ENCODE assay signal across 7 mouse cellular contexts in the genomic region with DNA sequence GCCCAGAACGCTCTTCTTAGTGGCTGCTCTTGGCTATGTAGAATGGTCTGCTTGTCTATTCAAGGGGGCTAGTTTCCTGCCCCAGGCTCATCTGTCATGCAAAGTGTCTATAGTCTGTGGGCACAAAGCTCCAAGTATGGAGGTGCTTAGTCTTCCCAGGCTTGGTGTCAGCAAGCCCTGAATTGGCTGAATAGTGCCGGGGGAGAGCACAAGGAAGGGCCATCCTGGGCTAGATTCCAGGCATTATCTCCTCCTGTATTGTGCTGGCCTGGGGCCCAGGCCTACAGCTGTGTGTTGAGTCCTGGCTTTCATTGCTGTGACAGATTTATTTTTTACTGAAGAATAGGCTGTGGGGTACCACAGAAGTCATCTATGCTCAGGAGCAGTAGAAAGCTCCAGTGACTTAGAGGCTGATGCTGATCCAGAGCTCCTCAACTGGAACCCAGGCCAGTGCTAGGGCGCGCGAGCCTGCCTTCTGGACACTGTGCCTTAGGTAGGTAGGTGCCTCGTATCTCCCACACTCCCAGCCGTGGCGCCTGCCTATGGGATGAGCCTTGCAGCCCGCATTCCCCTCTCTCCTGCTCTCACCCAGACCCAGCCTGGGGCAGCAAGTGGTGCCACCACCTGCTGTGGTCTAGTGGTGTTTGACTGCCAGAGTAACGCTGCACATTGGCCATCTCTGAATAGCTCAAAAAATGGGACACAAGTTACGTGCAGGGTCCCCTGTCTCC. TPM values are rescaled to one million over a fixed set of nuclear protein-coding genes. Genes with fewer than 3 reads are reported as not detected.
DNase-seq lines count a peak whose midpoint lies in the region; ATAC-seq and TF ChIP-seq lines count a peak whose summit lies in the region.

No protein-coding gene starts in this region.

- no peak overlapping the region for H3K4me3 ChIP-seq in lung, postnatal 0 days (ENCODE audit: low read depth, low read length)
- no peak overlapping the region for H3K4me3 ChIP-seq in midbrain, embryonic 16.5 days (ENCODE audit: low read depth, low read length)

- H3K9me3 ChIP-seq in lung, postnatal 0 days (ENCODE audit: low read length), result no peaks in the 10 kb centered on the region
- H3K9me3 ChIP-seq in midbrain, embryonic 16.5 days (replicated peaks; ENCODE audit: control insufficient read depth, low read length, poor library complexity, severe bottlenecking), result no peaks in the 10 kb centered on the region

- peak; percentile 43 for DNase-seq in lung, postnatal 10 days
- no peak for DNase-seq in lung, postnatal 0 days (ENCODE audit: low spot score)
- DNase-seq in cerebellum, adult 8-10 months, result peak; percentile 39
- peak; percentile 37 to 72 for DNase-seq in heart, adult 9 months (ENCODE audit: low spot score in 2 of 2)
- DNase-seq in adrenal gland, postnatal 36 days, result no peak
- no peak for DNase-seq in thymus, adult 18-20 months

- H3K4me1 ChIP-seq in lung, postnatal 0 days (ENCODE audit: insufficient read depth, low read depth, low read length), result no peaks in the 10 kb centered on the region
- H3K4me1 ChIP-seq in midbrain, embryonic 16.5 days (ENCODE audit: control insufficient read depth, insufficient read depth, low read length), result peaks cover 7% of the 10 kb centered on the region; the same call in 1 of the 2 replicates

- no peak for TF ChIP-seq CTCF in lung, postnatal 0 days (IDR thresholded peaks at IDR 0.05)

- no peaks in the 10 kb centered on the region for H3K36me3 ChIP-seq in lung, postnatal 0 days (ENCODE audit: insufficient read depth, low read length)
- H3K36me3 ChIP-seq in midbrain, embryonic 16.5 days (ENCODE audit: control insufficient read depth, insufficient read depth, low read length), result no peaks in the 10 kb centered on the region; the same call in 1 of the 2 replicates

- no peaks in the 10 kb centered on the region for H3K27me3 ChIP-seq in lung, postnatal 0 days (replicated peaks; ENCODE audit: insufficient read depth, low read length)
- no peaks in the 10 kb centered on the region for H3K27me3 ChIP-seq in midbrain, embryonic 16.5 days (ENCODE audit: control insufficient read depth, insufficient read depth, low read depth, low read length)

- no peak overlapping the region for H3K27ac ChIP-seq in lung, postnatal 0 days (ENCODE audit: low read length)
- H3K27ac ChIP-seq in midbrain, embryonic 16.5 days (ENCODE audit: low read length), result peak overlapping the region; percentile 63

- WGBS in lung, postnatal 0 days, result 75% methylated on average over 11 of the region's 11 CpGs
- WGBS in midbrain, embryonic 16.5 days, result 69% methylated on average over 11 of the region's 11 CpGs

- no peak for TF ChIP-seq EP300 in lung, postnatal 0 days (IDR thresholded peaks at IDR 0.05)

- H3K9ac ChIP-seq in lung, postnatal 0 days (replicated peaks; ENCODE audit: low read depth), result no peak overlapping the region
- H3K9ac ChIP-seq in midbrain, embryonic 16.5 days (ENCODE audit: low read depth, low read length), result no peak overlapping the region

- no peak overlapping the region for H3K4me2 ChIP-seq in lung, postnatal 0 days (replicated peaks; ENCODE audit: low read depth, low read length)
- no peak overlapping the region for H3K4me2 ChIP-seq in midbrain, embryonic 16.5 days (ENCODE audit: low read length)

- ATAC-seq in lung, postnatal 0 days, result no peak
- peak; percentile 86 for ATAC-seq in midbrain, embryonic 16.5 days

RNA-seq across cellular contexts. Expression of gene Gpt2, which starts 8.7 kb away (rescaled TPM):
- polyA plus RNA-seq in lung, postnatal 0 days (2015; fragmentation: Nextera tagmentation; extraction: Ambion mirVana), result 4.6 and 6.7 TPM in 2 replicates
- 37.7 and 42.2 TPM in 2 replicates for polyA plus RNA-seq in midbrain, embryonic 16.5 days (2015; fragmentation: Nextera tagmentation; extraction: Ambion mirVana)
- total RNA-seq in adrenal gland, postnatal 36 days (2021), result 100 to 1,000 TPM in 1 of 2 experiments, 10 to 100 TPM in 1; 65.0 to 339 TPM

RNA-seq across cellular contexts. Expression of gene Dnaja2, which starts 54.0 kb away (rescaled TPM):
- polyA plus RNA-seq in lung, postnatal 0 days (2015; fragmentation: Nextera tagmentation; extraction: Ambion mirVana), result 95.7 and 107 TPM in 2 replicates
- polyA plus RNA-seq in midbrain, embryonic 16.5 days (2015; fragmentation: Nextera tagmentation; extraction: Ambion mirVana), result 171 and 177 TPM in 2 replicates
- 100 to 1,000 TPM; 174 to 175 TPM for total RNA-seq in adrenal gland, postnatal 36 days (2021)

Comparison
In these comparisons a context has a peak if more than half of its experiments do, and no peak if none do; other contexts are left out.
1. DNase-seq: peak in lung, postnatal 10 days (single experiment), cerebellum, adult 8-10 months (single experiment) and heart, adult 9 months (2 of 2); none in lung, postnatal 0 days (single experiment), adrenal gland, postnatal 36 days (0 of 2) and thymus, adult 18-20 months (0 of 2).